Mouse (Mus musculus): ENCODE measurements around the gene P3h4.

- TF ChIP-seq POLR2A (IDR thresholded peaks at IDR 0.05; ENCODE audit: borderline replicate concordance, insufficient read depth, low read length), result no peak; the same call in 1 of the 2 replicates
- no peak for TF ChIP-seq CTCF (IDR thresholded peaks at IDR 0.05; ENCODE audit: borderline replicate concordance, insufficient read depth, low read depth, low read length)
Measured at GRCm38 (mm10) chr11:100395861-100396631, 18.6 kb downstream of the P3h4 start.

All from cerebellum, adult 2 months (tissue).